Comparison of ENCODE assay signal across 9 mouse cellular contexts in the genomic region with DNA sequence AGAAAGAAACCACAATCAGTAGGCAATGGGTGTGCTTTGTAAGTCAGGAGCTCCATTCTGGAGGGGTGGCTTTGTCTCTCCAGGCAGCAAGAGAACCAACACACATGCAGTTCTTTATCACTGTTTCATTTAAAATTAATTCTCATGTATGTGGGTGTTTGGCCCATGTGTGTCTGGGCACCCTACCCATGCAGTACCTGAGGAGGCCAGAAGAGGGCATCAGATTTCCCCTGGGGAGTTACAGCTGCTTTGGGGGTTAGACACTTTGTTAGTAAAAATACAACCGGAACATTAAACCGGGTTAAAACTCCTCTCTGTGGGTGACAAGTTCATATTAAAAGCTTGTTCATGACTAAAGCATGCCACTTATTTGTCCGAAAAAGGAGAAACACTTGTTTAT.
DNase-seq lines count a peak whose midpoint lies in the region; ATAC-seq and TF ChIP-seq lines count a peak whose summit lies in the region.
"Had no signal": no experiment of that assay in that cellular context is flagged by ENCODE, and none has a peak within 500 bp of the region (broad histone marks: within the 10 kb centered on the region; RNA-seq: fewer than 3 reads in every experiment).

No protein-coding gene starts in this region.

- H3K9me3 ChIP-seq in hindbrain, postnatal 0 days (ENCODE audit: low read length) = no peaks in the 10 kb centered on the region
- H3K9me3 ChIP-seq in hindbrain, embryonic 16.5 days (ENCODE audit: control insufficient read depth, low read length) = no peaks in the 10 kb centered on the region
- no peaks in the 10 kb centered on the region for H3K9me3 ChIP-seq in heart, embryonic 10.5 days

- ATAC-seq in hindbrain, postnatal 0 days = no peak
- ATAC-seq in hindbrain, embryonic 16.5 days = no peak

- no peak for DNase-seq in hindbrain, postnatal 0 days (ENCODE audit: low spot score)
- peak; percentile 14 for DNase-seq in right cerebral cortex, adult 18-20 months
- no peak for DNase-seq in right cerebral cortex, postnatal 10 days (ENCODE audit: low spot score in 2 of 2)
- DNase-seq in thymus, postnatal 25 days = peak; percentile 34
- no peak for DNase-seq in heart, embryonic 10.5 days (ENCODE audit: low spot score)
- DNase-seq: cerebellum, adult 18-20 months had no signal

- H3K4me1 ChIP-seq in hindbrain, postnatal 0 days (ENCODE audit: insufficient read depth, low read length) = no peaks in the 10 kb centered on the region
- no peaks in the 10 kb centered on the region for H3K4me1 ChIP-seq in hindbrain, embryonic 16.5 days (ENCODE audit: control insufficient read depth, insufficient read depth, low read depth, low read length)
- H3K4me1 ChIP-seq in bone marrow, adult 2 months (ENCODE audit: control insufficient read depth, insufficient read depth, low read length) = no peaks in the 10 kb centered on the region
- H3K4me1 ChIP-seq in heart, embryonic 10.5 days = peaks cover 13% of the 10 kb centered on the region

- TF ChIP-seq CTCF in hindbrain, postnatal 0 days (IDR thresholded peaks at IDR 0.05; ENCODE audit: low read depth) = peak; percentile 53
- 0 out of 2 replicates have a peak, but pooled peaks have one; percentile 18 for TF ChIP-seq CTCF in bone marrow, adult 2 months (IDR thresholded peaks at IDR 0.05; ENCODE audit: control insufficient read depth, insufficient read depth, low read length)

- H3K36me3 ChIP-seq in hindbrain, postnatal 0 days (ENCODE audit: insufficient read depth, low read length) = no peaks in the 10 kb centered on the region
- no peaks in the 10 kb centered on the region for H3K36me3 ChIP-seq in hindbrain, embryonic 16.5 days (ENCODE audit: control insufficient read depth, insufficient read depth, low read length)
- H3K36me3 ChIP-seq in heart, embryonic 10.5 days = no peaks in the 10 kb centered on the region

- H3K27ac ChIP-seq in hindbrain, postnatal 0 days = no peak overlapping the region
- H3K27ac ChIP-seq in hindbrain, embryonic 16.5 days (ENCODE audit: low read depth, low read length) = no peak overlapping the region
- no peak overlapping the region for H3K27ac ChIP-seq in bone marrow, adult 2 months (ENCODE audit: control insufficient read depth, insufficient read depth, low read depth, low read length, poor library complexity)
- no peak overlapping the region for H3K27ac ChIP-seq in heart, embryonic 10.5 days
- H3K27ac ChIP-seq: macrophage had no signal

- no peak overlapping the region for H3K9ac ChIP-seq in hindbrain, postnatal 0 days (replicated peaks; ENCODE audit: low read length)
- no peak overlapping the region for H3K9ac ChIP-seq in hindbrain, embryonic 16.5 days (ENCODE audit: low read depth, low read length)

- H3K4me3 ChIP-seq in hindbrain, postnatal 0 days (ENCODE audit: low read length) = no peak overlapping the region
- H3K4me3 ChIP-seq in hindbrain, embryonic 16.5 days (ENCODE audit: low read length) = no peak overlapping the region
- H3K4me3 ChIP-seq in bone marrow, adult 2 months (replicated peaks; ENCODE audit: control insufficient read depth, low read depth, low read length) = no peak overlapping the region
- no peak overlapping the region for H3K4me3 ChIP-seq in heart, embryonic 10.5 days

- TF ChIP-seq POLR2A in bone marrow, adult 2 months (IDR thresholded peaks at IDR 0.05; ENCODE audit: borderline replicate concordance, control insufficient read depth, low read depth, low read length) = no peak

- H3K27me3 ChIP-seq in hindbrain, postnatal 0 days (ENCODE audit: insufficient read depth, low read length) = no peaks in the 10 kb centered on the region
- no peaks in the 10 kb centered on the region for H3K27me3 ChIP-seq in hindbrain, embryonic 16.5 days (replicated peaks; ENCODE audit: control insufficient read depth, insufficient read depth, low read length)
- 0 out of 2 replicates have a peak, but pooled peaks cover 15% of the 10 kb centered on the region for H3K27me3 ChIP-seq in heart, embryonic 10.5 days (ENCODE audit: insufficient read depth, poor library complexity, severe bottlenecking)

- no peak overlapping the region for H3K4me2 ChIP-seq in hindbrain, postnatal 0 days (ENCODE audit: low read depth, low read length)
- H3K4me2 ChIP-seq in hindbrain, embryonic 16.5 days (ENCODE audit: low read length) = no peak overlapping the region

- WGBS in hindbrain, postnatal 0 days = 78% methylated on average over 3 of the region's 3 CpGs
- 83% methylated on average over 3 of the region's 3 CpGs for WGBS in hindbrain, embryonic 16.5 days
- WGBS in bone marrow, adult 2 months = 81% methylated on average over 3 of the region's 3 CpGs
- 84% methylated on average over 3 of the region's 3 CpGs for WGBS in heart, embryonic 10.5 days

Comparison
In these comparisons a context has a peak if more than half of its experiments do, and no peak if none do; other contexts are left out.
1. DNase-seq: peak in right cerebral cortex, adult 18-20 months (single experiment) and thymus, postnatal 25 days (single experiment); none in hindbrain, postnatal 0 days (single experiment), right cerebral cortex, postnatal 10 days (0 of 2) and heart, embryonic 10.5 days (single experiment).